ENCODE assay signal across 10 mouse cellular contexts in the genomic region with DNA sequence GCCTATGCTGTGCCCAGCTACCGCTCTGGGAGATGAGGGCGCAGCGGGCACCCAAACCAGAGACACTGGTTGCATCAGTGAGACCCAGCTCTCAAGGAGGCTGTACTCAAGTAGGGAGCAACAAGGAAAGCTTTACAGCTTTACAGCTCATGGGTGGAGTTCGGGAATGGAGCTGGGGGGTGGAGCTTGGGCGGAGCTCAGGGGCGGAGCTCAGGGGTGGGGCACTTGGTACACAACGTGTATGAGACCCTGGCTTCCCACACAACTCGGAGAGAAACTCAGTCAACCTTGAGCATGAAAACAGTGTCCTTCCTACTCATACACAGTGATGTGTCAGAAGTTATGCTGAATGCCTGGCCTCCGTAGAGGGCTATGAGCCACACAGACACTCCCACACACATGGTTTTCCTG. TPM values are rescaled to one million over a fixed set of nuclear protein-coding genes. Genes with fewer than 3 reads are reported as not detected.
DNase-seq lines count a peak whose midpoint lies in the region; ATAC-seq and TF ChIP-seq lines count a peak whose summit lies in the region.
"Had no signal": no experiment of that assay in that cellular context is flagged by ENCODE, and none has a peak within 500 bp of the region (broad histone marks: within the 10 kb centered on the region; RNA-seq: fewer than 3 reads in every experiment).

No protein-coding gene starts in this region.

- H3K4me2 ChIP-seq in kidney, postnatal 0 days (ENCODE audit: low read length), result peak overlapping the region; percentile 25
- peak overlapping the region; percentile 4; the same call in 1 of the 2 replicates for H3K4me2 ChIP-seq in liver, embryonic 12.5 days

- ATAC-seq in kidney, postnatal 0 days (replicated peaks; ENCODE audit: low FRiP score, low read depth), result peak; percentile 41; the same call in 1 of the 2 replicates
- no peak for ATAC-seq in liver, embryonic 12.5 days
- no peak for ATAC-seq in cerebellum, adult (ENCODE audit: insufficient number of reproducible peaks, low FRiP score, low TSS enrichment)
- ATAC-seq in megakaryocyte-erythroid progenitor cell, adult 5-6 weeks (replicated peaks; ENCODE audit: low FRiP score, low TSS enrichment, poor library complexity, severe bottlenecking), result no peak

- WGBS in kidney, postnatal 0 days, result 30% methylated on average over 9 of the region's 9 CpGs
- 48% methylated on average over 9 of the region's 9 CpGs for WGBS in liver, embryonic 12.5 days (ENCODE audit: insufficient replicate concordance)

- no peak overlapping the region for H3K4me3 ChIP-seq in kidney, postnatal 0 days (replicated peaks; ENCODE audit: low read depth, low read length)
- no peak overlapping the region for H3K4me3 ChIP-seq in liver, embryonic 12.5 days

- H3K27me3 ChIP-seq in kidney, postnatal 0 days (ENCODE audit: insufficient read depth, low read length), result no peaks in the 10 kb centered on the region
- H3K27me3 ChIP-seq in liver, embryonic 12.5 days (replicated peaks), result 0 out of 2 replicates have a peak, but pooled peaks cover 4% of the 10 kb centered on the region

- H3K27ac ChIP-seq in kidney, postnatal 0 days, result no peak overlapping the region
- H3K27ac ChIP-seq in liver, embryonic 12.5 days, result no peak overlapping the region
- H3K27ac ChIP-seq: macrophage had no signal

- DNase-seq in kidney, postnatal 0 days (ENCODE audit: low spot score), result peak; percentile 54
- DNase-seq in kidney, adult 11 months, result no peak
- peak; percentile 10 for DNase-seq in Muller cell, postnatal 12 days (ENCODE audit: inconsistent ontology term)
- peak; percentile 70 for DNase-seq in adrenal gland, postnatal 25 days
- DNase-seq in gastrocnemius, postnatal 14 days, result no peak
- DNase-seq: cerebellum, adult 8-10 months had no signal

- no peaks in the 10 kb centered on the region for H3K36me3 ChIP-seq in kidney, postnatal 0 days (ENCODE audit: insufficient read depth, low read length)
- H3K36me3 ChIP-seq in liver, embryonic 12.5 days, result no peaks in the 10 kb centered on the region

- no peak overlapping the region for H3K9ac ChIP-seq in kidney, postnatal 0 days (ENCODE audit: low read depth, low read length)
- no peak overlapping the region for H3K9ac ChIP-seq in liver, embryonic 12.5 days

- peaks cover 9% of the 10 kb centered on the region for H3K4me1 ChIP-seq in kidney, postnatal 0 days (replicated peaks; ENCODE audit: insufficient read depth, low read length)
- peaks cover 17% of the 10 kb centered on the region for H3K4me1 ChIP-seq in liver, embryonic 12.5 days

- intact Hi-C loops in gastrocnemius, postnatal 14 days (cut with DNase I; ENCODE audit: low total_unique reads), result no loop called here

- no peak for TF ChIP-seq CTCF in kidney, postnatal 0 days (IDR thresholded peaks at IDR 0.05; ENCODE audit: low read depth)

- no peaks in the 10 kb centered on the region for H3K9me3 ChIP-seq in kidney, postnatal 0 days (replicated peaks; ENCODE audit: low read length)
- H3K9me3 ChIP-seq in liver, embryonic 12.5 days (replicated peaks), result no peaks in the 10 kb centered on the region

RNA-seq across cellular contexts. Expression of gene Casc1, which starts 35.2 kb away (rescaled TPM):
- 0.46 TPM in 2 replicates for polyA plus RNA-seq in kidney, postnatal 0 days (2015; fragmentation: Nextera tagmentation; extraction: Ambion mirVana)
- total RNA-seq in adrenal gland, postnatal 25 days (2021), result 0.33 and 0.64 TPM in 2 replicates
- 0.13 TPM in 2 replicates for polyA plus RNA-seq in liver, embryonic 12.5 days (2016; fragmentation: Nextera tagmentation; extraction: Ambion mirVana)
- under 1 TPM; 0.13 to 0.23 TPM for total RNA-seq in gastrocnemius, postnatal 14 days (2021)
- 0.47 and 0.63 TPM in 2 replicates for total RNA-seq in megakaryocyte-erythroid progenitor cell, adult 5-6 weeks (2014; fragmentation: Nextera tagmentation)
- 0.08 and 2.6 TPM in 2 replicates for total RNA-seq in megakaryocyte-erythroid progenitor cell, adult 5-6 weeks (2017)

RNA-seq across cellular contexts. Expression of gene Etfrf1, which starts 35.4 kb away (rescaled TPM):
- polyA plus RNA-seq in kidney, postnatal 0 days (2015; fragmentation: Nextera tagmentation; extraction: Ambion mirVana), result 58.2 and 59.7 TPM in 2 replicates
- 145 and 147 TPM in 2 replicates for total RNA-seq in adrenal gland, postnatal 25 days (2021)
- 16.6 and 16.7 TPM in 2 replicates for polyA plus RNA-seq in liver, embryonic 12.5 days (2016; fragmentation: Nextera tagmentation; extraction: Ambion mirVana)
- 10 to 100 TPM; 60.2 to 66.6 TPM for total RNA-seq in gastrocnemius, postnatal 14 days (2021)
- total RNA-seq in megakaryocyte-erythroid progenitor cell, adult 5-6 weeks (2014; fragmentation: Nextera tagmentation), result 13.1 and 27.7 TPM in 2 replicates
- 10.7 and 35.6 TPM in 2 replicates for total RNA-seq in megakaryocyte-erythroid progenitor cell, adult 5-6 weeks (2017)

Comparison
In these comparisons a context has a peak if more than half of its experiments do, and no peak if none do; other contexts are left out.
1. DNase-seq: peak in kidney, postnatal 0 days (single experiment), Muller cell, postnatal 12 days (single experiment) and adrenal gland, postnatal 25 days (single experiment); none in kidney, adult 11 months (single experiment) and gastrocnemius, postnatal 14 days (single experiment).